Mouse (Mus musculus) hindbrain, embryonic 14.5 days (tissue): ENCODE data around the gene Gosr2. TPM values are rescaled to one million over a fixed set of nuclear protein-coding genes. Genes with fewer than 3 reads are reported as not detected.

Source experiments
- ATAC-seq: fragments of 200-750 bp; cut with Nextera tagmentation; 2 replicates; pipeline ENCODE4 v1.8.0; 2017; ENCODE audit warnings: moderate number of reproducible peaks, mild to moderate bottlenecking, moderate TSS enrichment, moderate library complexity; ENCODE audit not compliant: low FRiP score
- DNase-seq: peaks from one replicate; pipeline ENCODE4 v3.0.0-alpha.2; 2015; ENCODE audit warnings: low spot score
- H3K27ac ChIP-seq: fragments of 300-500 bp; sonication (generic); 2 replicates; pipeline ENCODE4 v1.5.1; 2014; ENCODE audit warnings: mild to moderate bottlenecking, moderate library complexity
- H3K27me3 ChIP-seq: fragments of 300-500 bp; sonication (generic); 2 replicates; pipeline ENCODE4 v1.6.1; 2014; ENCODE audit warnings: mild to moderate bottlenecking, low read length, mixed read lengths; ENCODE audit not compliant: control insufficient read depth, insufficient read depth
- H3K36me3 ChIP-seq: fragments of 300-500 bp; sonication (generic); replicated peaks from 2 replicates; pipeline ENCODE4 v1.6.1; 2014; ENCODE audit not compliant: control insufficient read depth, insufficient read depth
- H3K4me1 ChIP-seq: fragments of 300-500 bp; sonication (generic); replicated peaks from 2 replicates; pipeline ENCODE4 v1.6.1; 2014; ENCODE audit warnings: antibody characterized with exemption, low read length, mixed read lengths; ENCODE audit not compliant: control insufficient read depth, insufficient read depth
- H3K4me2 ChIP-seq: fragments of 300-500 bp; sonication (generic); replicated peaks from 2 replicates; pipeline ENCODE4 v1.6.1; 2014; ENCODE audit warnings: mild to moderate bottlenecking, moderate library complexity
- H3K4me3 ChIP-seq: fragments of 300-500 bp; sonication (generic); replicated peaks from 2 replicates; pipeline ENCODE4 v1.5.1; 2014; ENCODE audit warnings: mild to moderate bottlenecking, low read length
- H3K9ac ChIP-seq: fragments of 300-500 bp; sonication (generic); 2 replicates; pipeline ENCODE4 v1.6.1; 2014
- H3K9me3 ChIP-seq: fragments of 300-500 bp; sonication (generic); 2 replicates; pipeline ENCODE4 v1.6.1; 2016; ENCODE audit warnings: low read length; ENCODE audit not compliant: control insufficient read depth
- WGBS: fragments of 180-500 bp; shearing (Covaris S2); extraction: QIAGEN DNeasy Blood & Tissue Kit; methylation state at CpG from one replicate; pipeline ENCODE4 v1.1.7; 2014; 5-methylcytosine and 5-hydroxymethylcytosine counted together
- polyA plus RNA-seq: library from polyadenylated mRNA; unstranded; fragments of >200 nt; fragmentation: Nextera tagmentation; extraction: Ambion mirVana; gene quantifications from 2 replicates; pipeline ENCODE4 v1.2.1, GENCODE M21; 2014

Gene Gosr2
- polyA plus RNA-seq = 93.0 and 97.6 TPM in 2 replicates

DNA sequence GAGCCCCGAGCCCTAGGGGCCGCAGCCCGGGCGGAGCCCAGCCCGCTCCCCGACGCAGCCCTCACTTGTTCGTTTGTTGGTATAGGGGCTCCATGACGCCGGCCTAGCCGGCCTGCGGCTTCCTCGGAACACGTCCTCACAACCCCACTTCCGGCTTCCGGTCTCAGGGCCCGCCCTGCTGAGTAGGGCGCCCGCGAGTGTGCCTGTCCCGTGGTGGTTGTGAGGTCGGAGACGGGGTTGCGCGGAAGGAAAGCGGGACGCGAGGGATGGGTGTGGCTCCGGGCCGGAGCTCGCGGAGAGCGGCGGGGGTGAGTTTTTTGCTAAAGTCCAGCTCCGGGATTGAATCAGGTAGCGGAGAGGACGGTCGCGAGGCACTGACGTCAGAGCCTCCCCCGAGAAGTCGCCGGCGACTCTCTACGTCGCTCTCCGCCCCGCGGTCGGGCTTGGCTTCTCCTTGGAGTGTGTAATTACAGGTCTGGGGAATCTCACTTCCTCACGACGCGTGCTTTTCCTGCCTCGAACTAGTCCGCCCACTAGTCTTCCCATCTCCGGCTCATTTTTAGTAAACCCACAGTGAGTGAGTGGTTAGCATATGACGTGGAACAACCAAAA, at the start of gene Gosr2:
TSS of gene Gosr2 (minus strand) at position 334 of the 612 bp plus-strand sequence.
- H3K4me1 ChIP-seq = peaks cover 18% of the 10 kb centered on the region
- peak within 1 kb of the TSS; percentile 96 for H3K4me3 ChIP-seq
- DNase-seq (peak; percentile 91), ATAC-seq (peak; percentile 97)
- no peaks in the 10 kb centered on the region for H3K36me3 ChIP-seq
- peak within 1 kb of the TSS; percentile 96 for H3K9ac ChIP-seq
- peak within 1 kb of the TSS; percentile 58 for H3K4me2 ChIP-seq
- under 1% methylated on average over 57 of the region's 57 CpGs for WGBS
- peak within 1 kb of the TSS; percentile 98 for H3K27ac ChIP-seq
- H3K27me3 ChIP-seq = no peaks in the 10 kb centered on the region
- H3K9me3 ChIP-seq = no peaks in the 10 kb centered on the region

DNA sequence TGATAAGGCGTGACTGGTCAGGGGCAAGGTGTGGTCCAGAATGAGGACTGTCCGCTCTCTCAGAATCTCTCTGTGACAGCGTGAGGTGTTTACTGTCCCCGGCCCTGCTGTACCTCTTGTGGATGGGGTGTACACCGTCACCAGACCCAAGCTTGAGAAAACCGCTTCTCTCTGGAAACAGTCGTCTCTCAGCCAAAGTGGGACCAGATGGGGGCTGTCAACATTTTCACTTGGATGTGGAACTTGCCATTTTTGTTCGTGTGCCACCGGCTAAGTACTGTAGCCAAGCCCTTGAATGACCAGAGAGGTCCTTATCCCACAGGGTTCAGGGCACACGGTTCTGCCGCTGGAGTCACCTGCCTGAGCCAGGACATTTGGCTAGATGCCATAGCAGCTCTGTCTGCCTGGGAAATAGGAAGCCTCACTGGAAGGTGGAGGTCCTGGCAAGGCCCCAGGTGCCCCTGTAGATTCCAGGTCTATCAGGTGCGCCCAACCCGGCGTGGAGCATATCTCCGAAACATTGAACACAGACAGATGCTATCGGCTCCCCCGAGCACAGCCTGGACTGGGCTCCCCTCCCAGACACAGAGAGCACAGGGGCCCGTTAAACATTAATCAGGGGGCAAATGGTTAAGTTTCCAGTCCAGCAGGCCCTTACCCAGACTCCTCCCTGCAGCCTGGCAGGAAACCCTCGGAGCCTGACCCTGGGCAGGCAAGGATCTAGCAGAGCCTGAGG, 37.5 kb upstream of the Gosr2 start:
- Histone ChIP-seq H3K4me2 (no peak overlapping the region), H3K4me3 (no peak overlapping the region), H3K4me1 (no peaks in the 10 kb centered on the region), H3K9ac (no peak overlapping the region), H3K27ac (no peak overlapping the region), H3K9me3 (no peaks in the 10 kb centered on the region), H3K36me3 (no peaks in the 10 kb centered on the region), H3K27me3 (no peaks in the 10 kb centered on the region)
- no peak for DNase-seq
- no peak for ATAC-seq
- 70% methylated on average over 19 of the region's 19 CpGs for WGBS

DNA sequence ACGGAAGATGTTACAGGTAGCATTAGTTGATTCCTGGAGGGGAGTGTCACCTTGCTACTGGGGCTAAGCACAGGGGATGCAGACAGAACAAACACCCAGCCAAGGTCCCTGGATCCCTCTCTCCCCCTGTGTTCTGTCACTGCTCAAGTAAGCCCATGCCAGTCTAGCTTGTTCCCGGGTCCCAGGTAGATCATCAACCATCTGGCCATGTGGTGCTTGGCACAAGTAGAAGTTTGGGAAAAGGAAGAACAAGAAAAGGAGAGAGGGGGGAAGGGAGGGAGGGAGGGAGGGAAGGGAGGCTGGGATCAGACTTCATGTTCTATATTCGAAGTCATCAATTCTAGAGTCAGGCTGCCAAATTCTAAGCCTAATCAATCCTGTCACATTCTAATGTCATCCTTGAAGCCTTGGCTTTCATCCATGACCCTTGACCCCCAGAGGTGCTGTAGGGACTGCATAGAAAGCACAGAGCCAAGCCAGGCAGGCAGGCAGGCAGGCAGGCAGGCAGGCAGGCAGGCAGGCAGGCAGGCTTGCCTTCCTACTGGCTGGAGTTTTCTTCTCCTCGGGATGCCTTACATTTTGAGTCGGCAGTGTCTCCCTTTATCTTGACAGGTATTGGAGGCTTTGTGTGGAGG, 36.8 kb upstream of the Gosr2 start:
- H3K4me2 ChIP-seq = no peak overlapping the region
- no peaks in the 10 kb centered on the region for H3K27me3 ChIP-seq
- H3K9me3 ChIP-seq = no peaks in the 10 kb centered on the region
- no peak overlapping the region for H3K27ac ChIP-seq
- WGBS = 76% methylated on average over 5 of the region's 5 CpGs
- H3K36me3 ChIP-seq = no peaks in the 10 kb centered on the region
- no peak overlapping the region for H3K4me3 ChIP-seq
- no peaks in the 10 kb centered on the region for H3K4me1 ChIP-seq
- H3K9ac ChIP-seq = no peak overlapping the region
- ATAC-seq = no peak
- DNase-seq = no peak

DNA sequence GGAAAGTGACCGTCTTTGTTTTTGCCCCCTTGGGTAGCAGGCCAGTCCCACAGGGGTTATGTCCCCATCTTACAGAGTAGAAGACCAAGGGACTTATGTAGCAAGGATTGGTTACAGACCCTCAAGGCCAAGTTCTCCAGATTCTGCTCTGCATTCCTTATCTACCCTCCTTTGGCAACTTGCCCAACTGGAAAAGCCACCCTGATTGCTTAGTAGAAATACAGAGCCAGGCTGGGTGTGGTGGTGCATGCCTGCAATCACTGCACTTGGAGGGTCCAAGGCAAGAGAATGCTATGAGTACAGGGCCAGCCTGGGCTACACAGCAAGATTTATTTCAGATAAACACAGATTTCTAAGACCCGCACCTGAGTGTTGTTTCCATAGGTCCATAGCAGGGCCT, 36.3 kb upstream of the Gosr2 start:
- Histone ChIP-seq H3K4me2 (no peak overlapping the region), H3K4me3 (no peak overlapping the region), H3K27me3 (no peaks in the 10 kb centered on the region), H3K4me1 (no peaks in the 10 kb centered on the region), H3K27ac (no peak overlapping the region), H3K9ac (no peak overlapping the region), H3K36me3 (no peaks in the 10 kb centered on the region), H3K9me3 (no peaks in the 10 kb centered on the region)
- DNase-seq (no peak), ATAC-seq (no peak)
- 93% methylated on average over 2 of the region's 2 CpGs for WGBS

DNA sequence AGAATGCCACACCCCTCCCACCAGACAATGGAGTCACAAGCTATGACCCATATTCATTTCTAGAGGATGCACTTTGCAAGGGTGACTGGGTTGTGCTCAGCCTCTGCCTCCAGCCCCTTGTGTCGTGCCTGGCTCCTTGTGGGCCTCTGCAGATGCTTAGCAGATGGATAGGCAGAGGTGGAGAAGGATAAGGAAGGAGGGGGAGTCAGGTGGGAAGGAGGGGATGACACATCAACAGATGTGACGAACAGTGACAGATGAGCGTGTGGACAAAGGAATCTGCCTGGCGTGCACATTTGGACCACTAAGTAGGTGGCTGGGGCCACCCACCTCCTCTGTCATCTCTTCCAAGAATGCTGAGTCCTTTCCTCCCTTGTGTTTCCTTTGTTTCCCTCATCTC, 35.4 kb upstream of the Gosr2 start:
- Histone ChIP-seq H3K36me3 (no peaks in the 10 kb centered on the region), H3K9me3 (no peaks in the 10 kb centered on the region), H3K27ac (no peak overlapping the region), H3K4me2 (no peak overlapping the region), H3K4me3 (no peak overlapping the region), H3K4me1 (no peaks in the 10 kb centered on the region), H3K27me3 (no peaks in the 10 kb centered on the region), H3K9ac (no peak overlapping the region)
- DNase-seq = no peak
- WGBS = 43% methylated on average over 4 of the region's 4 CpGs
- no peak for ATAC-seq

DNA sequence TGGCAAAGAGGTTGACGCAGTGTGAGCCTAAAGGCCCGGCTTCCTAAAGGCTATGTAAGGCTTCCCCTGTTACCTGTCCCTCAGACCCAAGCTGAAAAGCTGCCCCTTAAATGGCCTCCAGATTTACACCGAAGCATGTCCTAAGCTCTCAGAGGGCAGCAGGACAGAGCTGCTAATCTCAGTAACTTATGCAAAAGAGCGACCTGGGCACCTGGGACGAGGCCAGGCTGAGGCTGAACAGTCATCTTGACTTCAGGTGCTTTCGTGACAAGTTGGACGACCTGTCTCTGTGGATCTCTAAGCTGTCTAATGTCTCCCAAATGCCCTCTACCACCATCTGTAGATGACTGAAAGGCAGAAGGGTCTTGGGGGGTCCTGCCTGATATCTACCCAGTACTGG, 34.6 kb upstream of the Gosr2 start:
- ATAC-seq (no peak), DNase-seq (no peak)
- Histone ChIP-seq H3K27ac (no peak overlapping the region), H3K9me3 (no peaks in the 10 kb centered on the region), H3K9ac (no peak overlapping the region), H3K27me3 (no peaks in the 10 kb centered on the region), H3K4me2 (no peak overlapping the region), H3K36me3 (no peaks in the 10 kb centered on the region), H3K4me3 (no peak overlapping the region), H3K4me1 (no peaks in the 10 kb centered on the region)
- 81% methylated on average over 7 of the region's 7 CpGs for WGBS

DNA sequence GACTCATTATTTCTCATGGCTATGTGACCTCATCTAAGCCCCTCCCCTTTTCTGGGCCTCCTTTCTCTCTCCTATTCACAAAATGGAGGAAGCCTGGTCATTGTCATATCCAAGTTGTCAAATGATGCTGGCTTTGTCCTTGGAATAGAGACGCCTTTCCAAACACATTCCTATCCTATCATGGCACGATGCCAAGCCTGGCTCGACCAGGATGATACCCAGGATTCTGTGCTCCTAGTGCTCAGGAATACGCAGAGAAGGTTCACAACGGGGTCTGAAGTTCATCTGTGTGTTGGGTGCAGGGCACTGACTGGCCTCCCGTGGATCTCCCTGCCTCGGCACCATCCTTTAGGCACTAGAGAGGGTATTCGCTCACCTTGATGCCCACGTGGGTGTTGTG, 33.9 kb upstream of the Gosr2 start:
- no peak overlapping the region for H3K4me2 ChIP-seq
- H3K9me3 ChIP-seq = no peaks in the 10 kb centered on the region
- no peak overlapping the region for H3K27ac ChIP-seq
- H3K4me3 ChIP-seq = no peak overlapping the region
- no peaks in the 10 kb centered on the region for H3K4me1 ChIP-seq
- WGBS = 81% methylated on average over 9 of the region's 9 CpGs
- no peak overlapping the region for H3K9ac ChIP-seq
- no peaks in the 10 kb centered on the region for H3K27me3 ChIP-seq
- no peaks in the 10 kb centered on the region for H3K36me3 ChIP-seq
- ATAC-seq (no peak), DNase-seq (no peak)

DNA sequence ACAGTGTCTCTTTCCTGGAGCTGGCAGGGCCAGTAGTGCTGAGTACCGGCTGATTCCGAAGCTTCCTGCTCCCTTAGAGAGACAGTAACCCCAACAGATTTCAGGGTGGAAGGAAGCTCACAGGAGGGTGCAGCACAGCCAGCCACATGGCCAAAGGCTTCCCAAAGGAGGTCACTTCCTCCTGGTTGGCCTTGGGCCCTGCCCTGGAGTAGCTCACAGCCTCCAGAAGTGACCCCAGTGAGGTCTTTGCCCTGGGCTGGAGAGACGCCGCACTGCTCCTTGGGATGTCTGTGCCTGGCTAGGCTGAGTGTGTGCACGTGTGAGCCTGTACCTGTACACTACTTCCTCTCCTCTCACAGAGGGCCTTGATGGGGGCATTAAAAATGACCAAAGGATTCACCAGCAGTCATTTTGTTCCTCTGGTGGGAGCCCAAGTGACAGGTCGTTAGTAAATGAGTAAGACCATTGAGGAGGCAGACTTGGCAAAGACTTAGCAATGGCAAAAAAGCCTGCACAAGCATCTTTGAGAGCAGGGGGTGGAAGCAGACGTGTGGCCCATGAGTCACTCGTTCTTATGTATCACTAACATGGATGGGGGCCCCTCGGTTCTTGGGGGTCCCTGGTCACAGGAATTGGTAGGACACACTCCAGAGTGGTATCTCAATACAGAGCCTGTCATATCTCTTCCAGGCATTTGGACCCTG, 31.7 kb upstream of the Gosr2 start:
- H3K27me3 ChIP-seq = no peaks in the 10 kb centered on the region
- no peaks in the 10 kb centered on the region for H3K4me1 ChIP-seq
- no peaks in the 10 kb centered on the region for H3K36me3 ChIP-seq
- ATAC-seq (no peak), DNase-seq (no peak)
- H3K9ac ChIP-seq = no peak overlapping the region
- H3K9me3 ChIP-seq = no peaks in the 10 kb centered on the region
- no peak overlapping the region for H3K27ac ChIP-seq
- no peak overlapping the region for H3K4me3 ChIP-seq
- no peak overlapping the region for H3K4me2 ChIP-seq
- WGBS = 80% methylated on average over 9 of the region's 9 CpGs

DNA sequence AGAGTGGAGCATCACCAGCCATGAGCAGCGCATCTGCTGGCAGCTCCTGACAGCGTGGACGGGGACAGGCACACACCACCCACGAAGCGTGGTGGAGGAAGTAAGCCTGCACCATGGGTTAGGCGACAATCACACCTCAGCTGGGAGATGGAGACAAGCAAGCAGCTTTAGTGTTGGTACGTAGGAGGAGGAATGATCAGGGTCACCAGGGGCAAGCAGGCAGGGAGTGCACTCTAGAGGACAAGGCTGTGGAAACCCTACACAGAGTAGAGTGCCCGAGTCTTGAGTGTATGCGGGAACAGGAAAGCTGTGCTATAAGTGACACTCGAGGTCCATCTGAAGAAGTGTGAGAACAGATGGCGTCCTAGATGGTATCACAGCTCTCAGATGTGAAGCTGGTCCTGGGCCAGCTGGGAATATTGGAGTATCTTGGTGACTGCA, 26.7 kb upstream of the Gosr2 start:
- DNase-seq = no peak

More for the DNA sequence above, 26.7 kb upstream of the Gosr2 start:
- Histone ChIP-seq H3K4me2 (no peak overlapping the region), H3K4me3 (no peak overlapping the region), H3K36me3 (no peaks in the 10 kb centered on the region), H3K9me3 (no peaks in the 10 kb centered on the region), H3K27ac (no peak overlapping the region), H3K27me3 (no peaks in the 10 kb centered on the region), H3K4me1 (peaks cover 12% of the 10 kb centered on the region; the same call in 1 of the 2 replicates), H3K9ac (no peak overlapping the region)
- no peak for ATAC-seq
- 74% methylated on average over 11 of the region's 11 CpGs for WGBS
